Mouse (Mus musculus): Measurements from ENCODE around the gene Mertk. TPM values are rescaled to one million over a fixed set of nuclear protein-coding genes. Genes with fewer than 3 reads are reported as not detected.

The Mertk gene
- polyA plus RNA-seq, 1 experiment from 2014 or later = 6.1 TPM

GRCm38 (mm10) chr2:128762008-128762407, 63.3 kb downstream of the Mertk start:
- ATAC-seq = no peak
- DNase-seq = no peak
- Histone ChIP-seq H3K9me3 (ENCODE audit: low read length) (no peaks in the 10 kb centered on the region), H3K36me3 (replicated peaks; ENCODE audit: insufficient read depth, low read length) (peaks cover 18% of the 10 kb centered on the region), H3K27me3 (ENCODE audit: insufficient read depth, low read length) (no peaks in the 10 kb centered on the region), H3K27ac (ENCODE audit: low read depth) (no peak overlapping the region), H3K9ac (replicated peaks) (no peak overlapping the region), H3K4me2 (ENCODE audit: low read depth, low read length) (no peak overlapping the region), H3K4me3 (ENCODE audit: low read depth, low read length) (no peak overlapping the region), H3K4me1 (ENCODE audit: insufficient read depth) (no peaks in the 10 kb centered on the region)
- 79% methylated on average over 9 of the region's 9 CpGs for WGBS (ENCODE audit: insufficient replicate concordance)
- no peak for TF ChIP-seq EP300 (IDR thresholded peaks at IDR 0.05; ENCODE audit: low read depth)
- TF ChIP-seq CTCF (IDR thresholded peaks at IDR 0.05; ENCODE audit: low read depth) = no peak

DNA sequence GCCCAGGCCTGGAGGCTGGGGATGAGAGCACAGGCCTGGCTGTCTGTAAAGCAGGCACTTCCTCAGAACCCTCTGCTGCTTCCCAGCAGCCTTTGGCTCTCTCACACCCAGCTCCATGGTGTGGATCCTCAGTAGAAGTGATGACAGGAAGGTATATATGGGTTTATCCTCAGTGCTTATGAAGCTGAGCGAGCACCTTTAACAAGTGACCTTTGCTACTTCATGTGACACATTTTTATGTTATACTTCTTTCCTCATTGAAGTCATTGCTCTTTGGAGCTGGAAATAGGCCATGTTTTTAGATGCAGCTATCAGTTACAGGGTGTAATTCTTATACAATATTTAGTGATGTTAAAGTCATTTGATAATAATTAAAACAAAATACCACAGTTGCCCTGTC, 67.0 kb downstream of the Mertk start:
- Histone ChIP-seq H3K27ac (ENCODE audit: low read depth) (no peak overlapping the region), H3K27me3 (ENCODE audit: insufficient read depth, low read length) (no peaks in the 10 kb centered on the region), H3K4me2 (ENCODE audit: low read depth, low read length) (no peak overlapping the region), H3K36me3 (replicated peaks; ENCODE audit: insufficient read depth, low read length) (peaks cover 15% of the 10 kb centered on the region), H3K9ac (replicated peaks) (no peak overlapping the region), H3K4me1 (ENCODE audit: insufficient read depth) (no peaks in the 10 kb centered on the region), H3K9me3 (ENCODE audit: low read length) (no peaks in the 10 kb centered on the region), H3K4me3 (ENCODE audit: low read depth, low read length) (no peak overlapping the region)
- ATAC-seq = no peak
- TF ChIP-seq CTCF (IDR thresholded peaks at IDR 0.05; ENCODE audit: low read depth) = no peak
- no peak for TF ChIP-seq EP300 (IDR thresholded peaks at IDR 0.05; ENCODE audit: low read depth)
- 76% methylated on average over 1 of the region's 1 CpGs for WGBS (ENCODE audit: insufficient replicate concordance)
- no peak for DNase-seq

DNA sequence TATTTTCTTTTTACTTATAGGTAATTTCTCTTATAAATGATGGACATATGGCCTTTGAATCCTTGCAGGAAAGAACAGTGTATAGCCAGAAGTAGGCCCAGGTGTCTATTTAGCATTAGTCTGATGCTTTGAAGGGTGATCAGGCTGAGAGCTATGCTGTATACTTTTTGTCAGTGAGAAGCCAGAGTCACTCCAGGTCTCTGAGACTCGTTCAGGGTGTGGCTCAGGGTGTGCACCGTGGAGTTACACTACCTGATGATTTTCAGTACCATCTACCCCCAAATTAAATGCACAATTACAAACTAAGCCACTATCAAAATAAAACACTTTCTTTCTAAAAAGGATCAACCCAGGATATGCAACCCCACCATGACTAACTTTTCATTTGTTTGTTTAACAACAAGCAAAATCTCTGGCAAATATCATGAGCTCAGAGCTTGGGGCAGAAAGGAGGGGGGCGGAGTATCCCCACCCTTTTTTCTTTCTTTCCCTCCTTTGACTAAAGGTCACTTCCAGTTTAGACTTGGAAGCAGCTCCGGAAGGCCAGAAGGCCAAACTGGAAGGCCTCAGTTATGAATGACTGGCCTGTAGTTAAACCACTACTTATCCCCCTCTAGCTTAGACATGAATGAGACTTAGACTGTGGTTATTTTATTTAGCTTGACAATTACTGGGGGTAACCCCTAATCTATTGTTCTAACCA, 69.9 kb downstream of the Mertk start:
- Histone ChIP-seq H3K36me3 (replicated peaks; ENCODE audit: insufficient read depth, low read length) (peaks cover 9% of the 10 kb centered on the region), H3K9ac (replicated peaks) (no peak overlapping the region), H3K4me2 (ENCODE audit: low read depth, low read length) (no peak overlapping the region), H3K27me3 (ENCODE audit: insufficient read depth, low read length) (no peaks in the 10 kb centered on the region), H3K9me3 (ENCODE audit: low read length) (no peaks in the 10 kb centered on the region), H3K4me1 (ENCODE audit: insufficient read depth) (no peaks in the 10 kb centered on the region), H3K4me3 (ENCODE audit: low read depth, low read length) (no peak overlapping the region), H3K27ac (ENCODE audit: low read depth) (no peak overlapping the region)
- no peak for TF ChIP-seq CTCF (IDR thresholded peaks at IDR 0.05; ENCODE audit: low read depth)
- no peak for TF ChIP-seq EP300 (IDR thresholded peaks at IDR 0.05; ENCODE audit: low read depth)
- ATAC-seq (no peak), DNase-seq (no peak)
- WGBS (ENCODE audit: insufficient replicate concordance) = 69% methylated on average over 4 of the region's 4 CpGs

- Histone ChIP-seq H3K27me3 (ENCODE audit: insufficient read depth, low read length) (no peaks in the 10 kb centered on the region), H3K27ac (ENCODE audit: low read depth) (no peak overlapping the region), H3K4me2 (ENCODE audit: low read depth, low read length) (no peak overlapping the region), H3K36me3 (replicated peaks; ENCODE audit: insufficient read depth, low read length) (0 out of 2 replicates have a peak, but pooled peaks cover 6% of the 10 kb centered on the region), H3K9me3 (ENCODE audit: low read length) (no peaks in the 10 kb centered on the region), H3K4me1 (ENCODE audit: insufficient read depth) (no peaks in the 10 kb centered on the region), H3K9ac (replicated peaks) (no peak overlapping the region), H3K4me3 (ENCODE audit: low read depth, low read length) (no peak overlapping the region)
- ATAC-seq (no peak), DNase-seq (no peak)
- 83% methylated on average over 6 of the region's 6 CpGs for WGBS (ENCODE audit: insufficient replicate concordance)
- no peak for TF ChIP-seq CTCF (IDR thresholded peaks at IDR 0.05; ENCODE audit: low read depth)
- TF ChIP-seq EP300 (IDR thresholded peaks at IDR 0.05; ENCODE audit: low read depth) = no peak
These were observed 71.8 kb downstream of the Mertk start for GRCm38 (mm10) chr2:128770557-128770956.

- Histone ChIP-seq H3K4me2 (ENCODE audit: low read depth, low read length) (no peak overlapping the region), H3K9ac (replicated peaks) (no peak overlapping the region), H3K27me3 (ENCODE audit: insufficient read depth, low read length) (no peaks in the 10 kb centered on the region), H3K4me1 (ENCODE audit: insufficient read depth) (no peaks in the 10 kb centered on the region), H3K4me3 (ENCODE audit: low read depth, low read length) (no peak overlapping the region), H3K27ac (ENCODE audit: low read depth) (no peak overlapping the region), H3K36me3 (replicated peaks; ENCODE audit: insufficient read depth, low read length) (0 out of 2 replicates have a peak, but pooled peaks cover 6% of the 10 kb centered on the region), H3K9me3 (ENCODE audit: low read length) (no peaks in the 10 kb centered on the region)
- no peak for TF ChIP-seq CTCF (IDR thresholded peaks at IDR 0.05; ENCODE audit: low read depth)
- TF ChIP-seq EP300 (IDR thresholded peaks at IDR 0.05; ENCODE audit: low read depth) = no peak
- ATAC-seq (no peak), DNase-seq (no peak)
- WGBS (ENCODE audit: insufficient replicate concordance) = 64% methylated on average over 4 of the region's 4 CpGs
These were observed 72.3 kb downstream of the Mertk start for GRCm38 (mm10) chr2:128771048-128771447.

- Histone ChIP-seq H3K4me1 (ENCODE audit: insufficient read depth) (no peaks in the 10 kb centered on the region), H3K27me3 (ENCODE audit: insufficient read depth, low read length) (no peaks in the 10 kb centered on the region), H3K4me2 (ENCODE audit: low read depth, low read length) (no peak overlapping the region), H3K9me3 (ENCODE audit: low read length) (no peaks in the 10 kb centered on the region), H3K36me3 (replicated peaks; ENCODE audit: insufficient read depth, low read length) (0 out of 2 replicates have a peak, but pooled peaks cover 6% of the 10 kb centered on the region), H3K9ac (replicated peaks) (no peak overlapping the region), H3K27ac (ENCODE audit: low read depth) (no peak overlapping the region), H3K4me3 (ENCODE audit: low read depth, low read length) (no peak overlapping the region)
- ATAC-seq (no peak), DNase-seq (no peak)
- WGBS (ENCODE audit: insufficient replicate concordance) = 81% methylated on average over 7 of the region's 7 CpGs
- TF ChIP-seq CTCF (IDR thresholded peaks at IDR 0.05; ENCODE audit: low read depth) = no peak
- TF ChIP-seq EP300 (IDR thresholded peaks at IDR 0.05; ENCODE audit: low read depth) = no peak
These were observed 73.1 kb downstream of the Mertk start for GRCm38 (mm10) chr2:128771750-128772338.

Data from liver, postnatal 0 days (tissue).